Mouse (Mus musculus) midbrain, embryonic 10.5 days (tissue): ENCODE measurements around the gene Fen1. TPM values are rescaled to one million over a fixed set of nuclear protein-coding genes. Genes with fewer than 3 reads are reported as not detected.

Experiments used
- DNase-seq: peaks from one replicate; pipeline ENCODE4 v3.0.0-alpha.2; 2017; ENCODE audit warnings: low spot score
- H3K27ac ChIP-seq: fragments of 300-500 bp; sonication (generic); replicated peaks from 2 replicates; pipeline ENCODE4 v1.5.1; 2016; ENCODE audit warnings: mild to moderate bottlenecking
- H3K27me3 ChIP-seq: fragments of 300-500 bp; sonication (generic); 2 replicates; pipeline ENCODE4 v1.6.1; 2016; ENCODE audit warnings: low read depth, mild to moderate bottlenecking; ENCODE audit not compliant: poor library complexity, severe bottlenecking
- H3K36me3 ChIP-seq: fragments of 300-500 bp; sonication (generic); 2 replicates; pipeline ENCODE4 v1.6.1; 2016; ENCODE audit warnings: mild to moderate bottlenecking, moderate library complexity
- H3K4me1 ChIP-seq: fragments of 300-500 bp; sonication (generic); 2 replicates; pipeline ENCODE4 v1.6.1; 2016
- H3K4me3 ChIP-seq: fragments of 300-500 bp; sonication (generic); 2 replicates; pipeline ENCODE4 v1.5.1; 2016; ENCODE audit warnings: mild to moderate bottlenecking, moderate library complexity
- H3K9me3 ChIP-seq: fragments of 300-500 bp; sonication (generic); replicated peaks from 2 replicates; pipeline ENCODE4 v1.6.1; 2016; ENCODE audit warnings: mild to moderate bottlenecking
- WGBS: fragments of 180-500 bp; shearing (Covaris S2); methylation state at CpG from one replicate; pipeline ENCODE4 v1.1.7; 2016; 5-methylcytosine and 5-hydroxymethylcytosine counted together
- polyA plus RNA-seq: library from polyadenylated mRNA; unstranded; fragments of >200 nt; fragmentation: Nextera tagmentation; extraction: Ambion mirVana; gene quantifications from 2 replicates; pipeline ENCODE4 v1.2.1, GENCODE M21; 2016

Gene Fen1
- polyA plus RNA-seq = 165 and 188 TPM in 2 replicates

DNA sequence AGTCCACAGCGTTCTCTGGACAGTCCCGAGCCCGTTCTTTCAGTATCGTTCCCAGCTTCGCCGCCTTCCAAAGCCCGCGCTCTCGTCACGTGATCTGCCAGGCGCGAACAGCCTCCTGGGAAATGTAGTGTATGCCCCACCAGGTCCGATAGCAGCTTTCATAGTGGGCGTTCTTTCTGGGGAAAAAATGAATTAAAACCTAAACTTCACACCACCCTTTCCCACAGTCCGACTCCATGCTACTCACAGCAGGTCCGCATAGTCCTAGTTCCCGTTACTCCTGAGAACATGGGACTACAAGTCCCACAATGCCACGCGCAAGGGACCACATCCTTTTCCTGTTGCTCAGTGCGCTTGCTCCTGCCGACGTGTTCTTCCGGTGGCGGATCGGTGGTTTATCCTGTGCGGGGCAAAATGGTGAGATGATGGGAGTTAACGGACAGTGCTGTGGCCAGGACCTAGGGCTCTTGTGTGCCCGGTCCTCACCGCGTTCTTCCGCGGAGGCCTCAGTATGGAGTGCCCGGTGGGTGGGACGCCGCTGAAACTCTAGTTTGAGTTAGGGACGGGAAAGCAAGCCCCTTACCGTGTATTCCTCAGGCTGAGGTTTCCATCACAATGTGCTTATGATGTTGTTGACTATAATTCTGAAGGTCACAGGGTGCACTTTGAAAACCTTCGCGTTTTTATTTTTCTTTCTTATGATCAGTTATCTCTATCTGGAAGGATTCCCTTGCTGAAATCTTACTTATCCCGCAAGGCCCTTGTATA lies at the start of gene Fen1, which contains the start of gene Tmem258:
Gene Fen1, minus strand, starts transcription at position 322 of the 768 bp plus-strand sequence.
Gene Tmem258, plus strand, starts transcription at position 167 of the 768 bp plus-strand sequence.
- no peaks in the 10 kb centered on the region for H3K9me3 ChIP-seq
- no peaks in the 10 kb centered on the region for H3K27me3 ChIP-seq
- peaks cover 24% of the 10 kb centered on the region for H3K4me1 ChIP-seq
- H3K27ac ChIP-seq = peak within 1 kb of the TSS; percentile 97
- WGBS = under 1% methylated on average over 40 of the region's 40 CpGs
- peak; percentile 92 for DNase-seq
- H3K4me3 ChIP-seq = peak within 1 kb of the TSS; percentile 90
- H3K36me3 ChIP-seq = peaks cover 67% of the 10 kb centered on the region

DNA sequence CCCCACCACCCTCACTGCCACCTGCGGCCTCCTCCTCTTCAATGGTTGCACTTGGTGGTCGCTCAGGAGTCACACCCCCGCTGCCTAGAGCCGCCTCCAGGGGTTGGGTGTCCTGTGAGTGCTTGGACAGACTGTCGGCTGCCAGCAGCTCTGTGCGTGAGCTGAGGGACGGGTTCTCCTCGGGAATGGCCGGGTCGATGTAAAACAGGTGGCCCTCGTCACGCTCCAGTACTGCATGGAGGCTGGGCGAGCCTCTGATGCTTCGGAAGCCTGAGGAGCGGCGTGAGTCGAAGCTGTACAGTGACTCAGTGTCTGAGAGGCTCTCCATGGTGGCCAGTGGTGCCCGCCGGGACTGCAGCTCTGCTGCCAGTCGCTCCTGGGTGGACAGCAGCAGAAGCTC lies 44.2 kb upstream of the Fen1 start:
- Histone ChIP-seq H3K27me3 (peaks cover 25% of the 10 kb centered on the region; the same call in 1 of the 2 replicates), H3K36me3 (peaks cover 2% of the 10 kb centered on the region; the same call in 1 of the 2 replicates), H3K4me1 (peaks cover 26% of the 10 kb centered on the region), H3K27ac (no peak overlapping the region), H3K9me3 (no peaks in the 10 kb centered on the region), H3K4me3 (no peak overlapping the region)
- DNase-seq = no peak
- 62% methylated on average over 20 of the region's 20 CpGs for WGBS

DNA sequence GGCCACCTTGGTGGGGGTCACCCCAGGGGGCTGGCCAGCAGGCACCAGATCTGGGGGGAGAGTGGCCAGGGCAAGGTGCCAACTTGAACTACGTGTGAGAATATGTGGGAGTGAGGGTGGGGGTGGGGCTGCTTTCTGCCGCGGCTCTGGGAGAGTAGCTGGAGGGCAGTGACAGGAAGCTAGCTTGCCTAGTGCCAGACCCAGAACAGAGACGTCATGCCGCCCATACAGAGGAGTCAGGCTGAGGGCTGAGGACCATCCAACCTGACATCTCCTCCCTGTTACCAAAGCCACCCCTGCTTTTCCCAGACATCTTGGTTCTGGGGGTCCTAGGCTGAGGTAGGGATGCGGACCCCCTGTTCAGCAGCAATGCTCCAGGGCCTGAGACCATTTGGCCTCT lies 43.2 kb upstream of the Fen1 start:
- Histone ChIP-seq H3K4me3 (no peak overlapping the region), H3K4me1 (peaks cover 32% of the 10 kb centered on the region), H3K27me3 (peaks cover 33% of the 10 kb centered on the region; the same call in 1 of the 2 replicates), H3K27ac (peak overlapping the region; percentile 30; the same call in 1 of the 2 replicates), H3K36me3 (peaks cover 2% of the 10 kb centered on the region; the same call in 1 of the 2 replicates), H3K9me3 (no peaks in the 10 kb centered on the region)
- DNase-seq = no peak
- 45% methylated on average over 6 of the region's 6 CpGs for WGBS

DNA sequence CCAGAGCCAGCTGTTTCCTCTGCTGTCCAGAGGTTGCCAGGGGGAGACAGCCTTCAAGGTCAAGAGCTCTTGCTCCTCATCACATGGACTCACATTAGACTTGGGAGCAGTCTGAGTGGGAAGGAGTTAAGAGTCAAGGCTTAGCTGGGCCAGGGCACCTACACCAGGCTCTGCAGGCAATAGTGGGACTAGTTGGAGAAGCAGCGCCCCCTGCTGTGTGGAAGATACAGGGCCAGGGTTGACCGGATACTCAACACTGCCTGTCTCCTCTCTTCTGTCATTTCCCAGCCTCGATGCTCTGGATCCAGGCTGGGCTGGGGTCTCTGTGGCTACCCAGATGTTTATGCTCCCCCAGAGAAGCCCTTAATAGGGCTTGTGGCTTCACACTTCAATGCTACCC lies 40.2 kb upstream of the Fen1 start:
- no peaks in the 10 kb centered on the region for H3K9me3 ChIP-seq
- 32% methylated on average over 3 of the region's 3 CpGs for WGBS
- no peak overlapping the region; the same call in 1 of the 2 replicates for H3K27ac ChIP-seq
- peaks cover 50% of the 10 kb centered on the region for H3K4me1 ChIP-seq
- DNase-seq = peak; percentile 52
- H3K27me3 ChIP-seq = peaks cover 48% of the 10 kb centered on the region
- no peak overlapping the region for H3K4me3 ChIP-seq
- peaks cover 2% of the 10 kb centered on the region; the same call in 1 of the 2 replicates for H3K36me3 ChIP-seq

DNA sequence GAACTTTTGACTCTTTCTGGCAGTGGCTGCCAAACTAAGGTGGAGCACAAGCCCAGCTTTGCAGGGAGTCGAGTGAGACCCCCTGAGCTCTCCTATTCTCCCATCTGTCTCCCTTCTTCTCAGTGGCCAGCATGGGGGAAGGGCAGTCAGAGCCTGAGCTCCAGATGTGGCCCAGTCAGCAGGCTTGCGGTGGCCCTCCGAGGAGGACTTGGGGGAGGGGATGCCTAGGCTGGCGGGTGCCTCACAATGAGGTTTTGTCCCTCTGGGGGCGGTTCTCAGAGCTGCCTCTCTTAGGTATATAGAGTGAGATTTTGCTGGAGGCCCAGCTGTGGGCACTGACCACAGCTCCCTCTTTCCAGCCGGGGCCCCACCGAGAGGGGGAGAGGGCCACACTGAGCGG lies 38.9 kb upstream of the Fen1 start:
- DNase-seq = peak; percentile 45

DNA sequence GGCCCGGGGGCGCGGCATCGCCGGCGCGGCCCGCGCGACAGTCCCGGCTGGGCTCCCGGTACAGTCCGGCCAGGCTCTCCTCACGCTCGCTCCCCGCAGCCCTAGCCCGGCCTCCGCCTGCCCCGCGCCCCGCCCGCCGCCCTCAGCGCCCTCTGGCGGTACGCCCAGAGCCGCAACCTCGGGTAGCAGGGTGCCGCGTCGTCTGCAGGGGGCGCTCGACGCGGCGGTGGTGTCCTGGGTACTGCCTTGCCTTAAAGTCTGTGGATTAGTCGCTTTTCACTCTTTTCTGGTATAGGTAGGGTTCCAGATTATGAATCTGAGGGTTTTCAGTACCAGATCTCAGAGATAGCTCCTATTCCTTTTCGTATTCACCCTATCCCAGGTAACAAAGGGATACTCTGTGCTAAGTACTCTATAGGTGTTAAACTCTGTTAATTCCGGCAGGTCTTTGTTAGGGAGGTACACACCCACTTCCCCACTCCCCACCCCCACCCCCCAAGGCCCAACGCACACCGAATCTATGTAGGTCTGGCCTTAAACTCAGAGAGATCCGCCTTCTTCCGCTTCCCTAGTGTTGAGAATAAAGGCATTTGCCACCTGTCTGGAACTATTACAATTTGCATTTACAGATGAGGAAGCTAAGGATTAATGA lies 36.8 kb upstream of the Fen1 start, which contains the start of gene Myrf:
Gene Myrf, minus strand, starts transcription at position 95 of the 652 bp plus-strand sequence.
- peak within 1 kb of the TSS; percentile 65 for H3K4me3 ChIP-seq
- peaks cover 39% of the 10 kb centered on the region for H3K4me1 ChIP-seq
- no peaks in the 10 kb centered on the region for H3K36me3 ChIP-seq
- no peaks in the 10 kb centered on the region for H3K9me3 ChIP-seq
- peak within 1 kb of the TSS; percentile 80 for H3K27ac ChIP-seq
- peak; percentile 86 for DNase-seq
- H3K27me3 ChIP-seq = peaks cover 50% of the 10 kb centered on the region
- WGBS = 8% methylated on average over 43 of the region's 43 CpGs

More for the DNA sequence above, 38.9 kb upstream of the Fen1 start:
- peaks cover 1% of the 10 kb centered on the region; the same call in 1 of the 2 replicates for H3K36me3 ChIP-seq
- peaks cover 46% of the 10 kb centered on the region for H3K4me1 ChIP-seq
- no peak overlapping the region; the same call in 1 of the 2 replicates for H3K4me3 ChIP-seq
- H3K9me3 ChIP-seq = no peaks in the 10 kb centered on the region
- peak overlapping the region; percentile 78 for H3K27ac ChIP-seq
- 4% methylated on average over 8 of the region's 8 CpGs for WGBS
- H3K27me3 ChIP-seq = peaks cover 55% of the 10 kb centered on the region

DNA sequence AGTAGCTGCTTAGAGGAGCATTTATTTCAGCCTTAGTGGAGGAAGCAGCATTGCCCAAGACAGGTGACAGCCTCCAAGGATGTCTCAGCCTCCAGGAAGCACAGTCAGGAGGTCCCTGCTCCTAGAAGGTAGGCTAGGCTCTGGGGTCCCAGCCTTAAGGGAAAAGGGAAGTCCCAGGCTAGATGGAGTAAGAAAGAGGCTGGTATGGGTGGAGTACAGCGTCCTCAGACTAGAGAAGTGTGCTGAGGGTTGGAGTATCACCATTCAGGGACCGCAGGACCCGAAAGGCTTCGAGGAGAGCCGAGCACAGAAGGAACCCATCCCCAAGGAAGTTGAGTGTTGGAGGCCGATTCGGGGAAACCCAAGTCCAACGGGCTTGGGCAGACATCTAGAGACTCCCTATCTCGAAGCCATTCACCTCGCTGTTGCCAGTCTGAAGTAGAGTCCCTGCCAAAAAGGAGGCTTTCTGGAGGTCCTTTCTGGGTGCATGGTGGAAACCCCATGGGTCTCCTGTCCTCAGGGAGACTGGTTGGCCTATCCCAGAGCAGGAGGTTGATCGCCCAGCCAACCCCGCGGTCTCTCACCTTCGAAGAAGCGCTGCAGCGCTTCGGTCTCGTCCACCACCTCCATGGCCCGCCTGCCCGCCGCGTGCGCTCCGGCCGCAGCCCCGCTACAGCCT lies 36.1 kb upstream of the Fen1 start:
- DNase-seq = no peak
- H3K27ac ChIP-seq = peak overlapping the region; percentile 80

DNA sequence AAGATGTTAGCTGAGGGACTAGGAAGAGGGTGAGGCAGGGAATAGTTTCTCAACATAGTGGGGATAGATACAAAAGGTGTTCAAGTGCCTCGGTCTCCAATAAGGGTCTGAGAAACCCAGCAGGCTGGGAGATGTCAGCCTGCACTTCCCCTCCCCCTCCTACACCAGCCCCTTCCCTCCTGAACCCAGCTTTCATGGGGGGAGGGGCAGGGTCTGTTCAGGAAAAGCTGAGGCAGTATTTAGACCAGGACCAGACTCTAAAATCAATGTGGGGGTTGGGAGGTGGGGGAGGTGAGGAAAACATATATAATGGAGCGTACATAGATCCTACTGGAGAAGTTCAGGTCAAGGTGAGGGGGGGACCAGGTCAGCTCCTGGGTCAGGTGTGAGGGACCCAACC lies 35.5 kb upstream of the Fen1 start:
- WGBS = 40% methylated on average over 2 of the region's 2 CpGs
- H3K36me3 ChIP-seq = no peaks in the 10 kb centered on the region
- H3K4me3 ChIP-seq = peak overlapping the region; percentile 65; the same call in 1 of the 2 replicates

More for the DNA sequence above, 36.1 kb upstream of the Fen1 start:
- Histone ChIP-seq H3K36me3 (no peaks in the 10 kb centered on the region), H3K4me1 (peaks cover 39% of the 10 kb centered on the region), H3K27me3 (peaks cover 50% of the 10 kb centered on the region), H3K4me3 (peak overlapping the region; percentile 65), H3K9me3 (no peaks in the 10 kb centered on the region)
- WGBS = 3% methylated on average over 26 of the region's 26 CpGs

DNA sequence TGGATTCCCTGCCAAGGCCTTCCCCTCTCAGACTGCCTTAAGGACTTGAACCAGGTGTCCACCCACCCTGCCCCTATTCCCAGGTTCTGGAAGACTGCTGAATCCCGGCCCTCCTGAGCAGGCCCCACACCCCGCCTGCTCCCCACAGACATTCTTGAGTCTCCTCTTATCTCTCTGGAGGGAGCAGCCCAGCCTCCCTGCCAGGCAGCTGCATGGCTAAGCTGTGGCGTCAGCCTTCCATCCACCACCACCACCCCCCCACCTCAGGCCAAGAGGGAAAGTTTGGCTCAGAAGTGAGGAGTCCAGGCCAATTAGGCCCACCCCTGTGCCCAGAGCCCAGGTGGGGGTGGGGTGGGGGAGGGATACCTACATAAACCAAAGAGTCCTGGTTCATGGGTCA lies 34.5 kb upstream of the Fen1 start:
- no peak for DNase-seq
- H3K27me3 ChIP-seq = peaks cover 50% of the 10 kb centered on the region
- 64% methylated on average over 3 of the region's 3 CpGs for WGBS

More for the DNA sequence above, 35.5 kb upstream of the Fen1 start:
- no peak for DNase-seq
- H3K9me3 ChIP-seq = no peaks in the 10 kb centered on the region
- H3K4me1 ChIP-seq = peaks cover 39% of the 10 kb centered on the region
- peaks cover 50% of the 10 kb centered on the region for H3K27me3 ChIP-seq
- H3K27ac ChIP-seq = no peak overlapping the region

DNA sequence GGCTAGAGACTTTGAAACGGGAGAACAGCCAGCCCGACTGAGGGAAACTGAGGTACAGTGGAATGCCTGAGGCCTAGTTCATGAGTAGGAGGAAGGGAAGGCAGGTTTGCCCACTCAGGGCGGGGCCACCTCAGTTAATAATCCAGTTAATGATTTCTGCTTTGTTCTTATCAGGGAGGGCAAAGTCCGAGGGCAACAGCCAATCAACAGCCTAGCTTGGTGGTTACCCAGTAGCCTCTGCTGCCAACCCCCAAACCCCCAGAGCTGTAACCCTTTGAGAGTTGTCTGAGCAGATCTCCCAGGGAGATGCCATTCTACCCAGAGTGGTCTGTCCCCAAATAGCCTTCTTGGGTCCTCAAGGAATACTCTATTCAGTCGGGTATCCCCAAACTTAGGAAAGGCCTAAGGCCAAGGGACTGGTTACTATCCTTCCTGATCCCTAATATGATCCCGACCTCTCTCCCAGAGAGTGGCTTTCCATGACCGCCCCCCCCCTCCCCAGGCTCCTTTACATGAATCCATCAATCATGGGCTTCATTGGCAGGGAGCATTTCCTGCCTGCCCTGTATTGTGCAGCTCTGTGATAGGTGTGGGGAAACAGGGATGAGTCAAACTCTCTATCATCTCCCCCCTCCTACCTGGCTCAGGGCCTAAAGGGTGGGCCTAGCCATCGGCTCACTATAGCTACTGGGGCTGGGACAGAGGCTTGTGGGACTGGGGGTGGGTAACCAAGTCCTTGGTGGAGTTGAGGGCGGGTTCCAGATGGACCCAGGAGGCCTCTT lies 32.0 kb upstream of the Fen1 start:
- peaks cover 47% of the 10 kb centered on the region for H3K27me3 ChIP-seq

More for the DNA sequence above, 34.5 kb upstream of the Fen1 start:
- H3K27ac ChIP-seq = no peak overlapping the region
- H3K36me3 ChIP-seq = no peaks in the 10 kb centered on the region
- H3K4me1 ChIP-seq = peaks cover 29% of the 10 kb centered on the region
- H3K4me3 ChIP-seq = no peak overlapping the region
- no peaks in the 10 kb centered on the region for H3K9me3 ChIP-seq

DNA sequence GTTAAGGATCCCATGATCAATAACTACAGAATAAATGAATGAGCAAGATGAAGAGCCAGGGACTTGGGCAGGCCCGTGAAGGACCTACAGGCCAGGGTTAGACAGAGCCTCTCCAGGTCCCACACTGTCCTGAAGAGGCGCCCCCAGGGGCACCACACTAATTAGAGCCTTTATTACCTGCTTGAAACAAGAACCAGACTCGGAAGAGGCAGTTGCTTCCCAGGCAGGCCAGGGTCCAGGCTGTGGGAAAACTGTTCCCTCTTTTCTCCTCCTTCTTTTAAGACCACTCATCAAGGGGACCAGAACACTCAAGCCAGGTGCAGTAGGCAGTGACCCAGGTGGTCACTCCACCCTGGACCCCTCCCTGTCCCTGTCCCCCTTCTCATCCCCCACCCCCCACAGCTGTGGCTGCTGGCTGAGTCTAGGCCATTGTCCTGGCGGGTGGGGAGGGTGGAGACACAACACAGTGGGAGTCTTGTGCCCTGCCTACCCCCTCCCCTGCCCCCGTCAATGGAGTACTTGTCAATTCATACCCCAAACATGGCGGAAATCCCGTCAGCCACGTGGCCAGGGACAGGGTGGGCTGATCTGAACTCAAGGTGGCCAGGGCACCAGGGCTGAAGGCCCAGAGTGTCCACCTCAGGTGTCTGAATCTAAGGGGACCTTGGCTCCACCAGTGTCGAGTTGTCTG lies 28.5 kb upstream of the Fen1 start:
- WGBS = 35% methylated on average over 9 of the region's 9 CpGs
- DNase-seq = no peak
- no peaks in the 10 kb centered on the region for H3K9me3 ChIP-seq
- H3K27ac ChIP-seq = no peak overlapping the region; the same call in 1 of the 2 replicates
- H3K4me1 ChIP-seq = peaks cover 40% of the 10 kb centered on the region
- no peak overlapping the region for H3K4me3 ChIP-seq
- H3K36me3 ChIP-seq = no peaks in the 10 kb centered on the region
- peaks cover 26% of the 10 kb centered on the region for H3K27me3 ChIP-seq

More for the DNA sequence above, 32.0 kb upstream of the Fen1 start:
- H3K4me1 ChIP-seq = peaks cover 41% of the 10 kb centered on the region
- H3K9me3 ChIP-seq = no peaks in the 10 kb centered on the region
- 89% methylated on average over 9 of the region's 9 CpGs for WGBS
- H3K27ac ChIP-seq = no peak overlapping the region
- H3K4me3 ChIP-seq = no peak overlapping the region
- H3K36me3 ChIP-seq = no peaks in the 10 kb centered on the region
- DNase-seq = no peak
